Mouse (Mus musculus) testis, adult 2 months (tissue): ENCODE measurements around the gene Foxn3.

Source experiments
- CTCF ChIP-seq: fragments of 200-500 bp; IDR thresholded peaks from 2 replicates; pipeline ENCODE4 v1.5.1; 2012; ENCODE audit warnings: low read depth, mild to moderate bottlenecking, inconsistent platforms, low read length, moderate library complexity; ENCODE audit not compliant: control insufficient read depth, insufficient read depth, insufficient replicate concordance
- POLR2A ChIP-seq: fragments of 200-500 bp; IDR thresholded peaks from 2 replicates; pipeline ENCODE4 v1.6.1; 2012; ENCODE audit warnings: low read depth, mild to moderate bottlenecking, inconsistent platforms, low read length, moderate library complexity; ENCODE audit not compliant: control insufficient read depth

DNA sequence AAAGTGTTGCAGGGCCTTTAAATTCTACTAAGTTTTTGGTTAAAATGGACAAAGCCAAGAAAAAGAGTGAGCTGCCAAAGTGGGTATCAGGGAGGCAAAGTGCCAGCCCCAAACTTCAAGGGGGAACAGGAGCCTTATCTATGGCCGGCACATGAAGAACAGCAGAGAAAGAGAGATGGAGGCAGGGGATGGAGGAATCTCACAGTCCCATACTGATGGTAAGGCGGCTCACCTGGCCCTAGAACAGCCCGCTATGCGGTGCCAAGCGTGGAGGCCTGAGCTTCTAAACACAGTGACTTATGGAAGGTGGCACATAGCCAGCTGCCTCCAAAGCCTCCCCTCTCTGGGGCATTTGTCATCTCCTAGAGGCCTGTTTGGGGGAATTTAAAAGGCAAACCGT, 210.8 kb downstream of the Foxn3 start:
- TF ChIP-seq CTCF (no peak), POLR2A (no peak)
